Mouse (Mus musculus) C2C12 (cell line): Measurements from ENCODE around the gene Rpl11. TPM values are rescaled to one million over a fixed set of nuclear protein-coding genes. Genes with fewer than 3 reads are reported as not detected.

Experiments used
- H3K27me3 ChIP-seq: one replicate; pipeline ENCODE4 v1.6.1; 2011; ENCODE audit not compliant: control insufficient read depth, insufficient read depth, insufficient read length
- H3K36me3 ChIP-seq: one replicate; pipeline ENCODE4 v1.6.1; 2011; ENCODE audit not compliant: control insufficient read depth, insufficient read depth
- H3K4me3 ChIP-seq: one replicate; pipeline ENCODE4 v1.5.1; 2011; ENCODE audit warnings: mild to moderate bottlenecking, control low read depth; ENCODE audit not compliant: poor library complexity, insufficient read depth, severe bottlenecking
- H3K79me2 ChIP-seq: one replicate; pipeline ENCODE4 v1.6.1; 2011; ENCODE audit not compliant: control insufficient read depth, insufficient read depth
- H3K79me3 ChIP-seq: one replicate; pipeline ENCODE4 v1.6.1; 2011; ENCODE audit warnings: low read depth, control low read depth
- H3ac ChIP-seq: one replicate; pipeline ENCODE3; 2011; ENCODE audit warnings: low read depth; ENCODE audit not compliant: control insufficient read depth, insufficient read length
- CEBPB ChIP-seq: IDR thresholded peaks from one replicate; pipeline ENCODE4 v1.6.1; 2011; ENCODE audit warnings: low read depth, mild to moderate bottlenecking, control low read depth, moderate library complexity
- CTCF ChIP-seq: IDR thresholded peaks from one replicate; pipeline ENCODE4 v1.5.1; 2011; ENCODE audit not compliant: control insufficient read depth, insufficient read depth, insufficient read length
- FOSL1 ChIP-seq: IDR thresholded peaks from one replicate; pipeline ENCODE4 v1.8.0; 2011; ENCODE audit warnings: mild to moderate bottlenecking, low read length; ENCODE audit not compliant: poor library complexity, insufficient read depth, severe bottlenecking
- MAX ChIP-seq: IDR thresholded peaks from one replicate; pipeline ENCODE4 v1.6.1; 2011; ENCODE audit warnings: mild to moderate bottlenecking, control low read depth
- MYOD1 ChIP-seq: IDR thresholded peaks from one replicate; pipeline ENCODE4 v1.6.1; 2011; ENCODE audit warnings: low read depth; ENCODE audit not compliant: control insufficient read depth, insufficient read length
- MYOG ChIP-seq: IDR thresholded peaks from one replicate; pipeline ENCODE4 v1.6.1; 2011; ENCODE audit not compliant: control insufficient read depth, insufficient read length; ENCODE audit errors: extremely low read depth
- USF1 ChIP-seq: IDR thresholded peaks from one replicate; pipeline ENCODE4 v1.6.1; 2011; ENCODE audit warnings: low read depth, mild to moderate bottlenecking, control low read depth, moderate library complexity
- polyA plus RNA-seq: library from polyadenylated mRNA; unstranded; fragments of >200 nt; fragmentation: generic; extraction: Trizol; gene quantifications from one replicate; pipeline ENCODE4 v1.2.1, GENCODE M21; 2012; ENCODE audit warnings: missing spikeins

The Rpl11 gene
- polyA plus RNA-seq, 1 experiment = 2,415 TPM

DNA sequence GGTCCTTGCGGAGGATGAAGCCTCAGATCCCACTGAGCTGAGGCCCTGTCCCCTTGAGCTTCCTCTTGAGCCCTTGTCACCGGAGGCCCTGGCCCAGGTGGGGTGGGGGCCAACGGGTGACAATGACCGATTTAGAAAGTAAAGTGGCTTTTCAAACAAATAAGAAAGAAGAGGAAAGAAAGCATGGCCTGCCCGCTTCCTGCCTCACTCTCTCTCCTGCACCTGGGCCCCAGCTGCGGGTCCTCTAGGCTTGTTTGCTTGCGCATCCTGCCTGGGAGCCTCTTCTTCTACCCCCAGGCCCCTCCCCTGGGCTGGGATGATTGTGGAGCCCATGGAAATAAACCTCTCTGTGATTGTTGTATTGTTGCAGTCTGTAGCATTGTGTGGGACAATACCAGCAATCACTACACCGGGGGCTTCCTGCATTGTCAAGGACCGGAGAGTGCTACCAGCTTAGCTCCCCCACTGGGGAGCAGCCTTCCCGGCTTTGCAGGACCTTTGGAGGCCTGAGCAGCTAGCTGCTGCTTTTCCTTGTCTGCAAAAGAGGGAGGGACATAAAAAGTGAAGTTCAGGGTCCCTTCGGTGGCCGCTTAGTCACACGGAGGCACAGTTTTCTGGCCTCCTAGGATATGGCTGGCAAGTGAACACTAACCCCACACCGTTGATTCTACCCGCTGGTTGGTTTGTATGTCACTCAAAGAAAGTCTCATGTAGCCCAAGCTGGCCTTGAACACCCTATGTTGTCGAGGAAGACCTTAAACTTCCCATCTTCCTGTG is 35.9 kb upstream of the Rpl11 start:
- Histone ChIP-seq H3K79me3 (no peaks in the 10 kb centered on the region), H3K27me3 (no peaks in the 10 kb centered on the region), H3K36me3 (no peaks in the 10 kb centered on the region), H3K4me3 (no peak overlapping the region), H3K79me2 (no peaks in the 10 kb centered on the region), H3ac (no peak overlapping the region)
- TF ChIP-seq FOSL1 (no peak), CEBPB (no peak), CTCF (no peak), USF1 (no peak), MYOG (no peak), MAX (no peak), MYOD1 (no peak)

DNA sequence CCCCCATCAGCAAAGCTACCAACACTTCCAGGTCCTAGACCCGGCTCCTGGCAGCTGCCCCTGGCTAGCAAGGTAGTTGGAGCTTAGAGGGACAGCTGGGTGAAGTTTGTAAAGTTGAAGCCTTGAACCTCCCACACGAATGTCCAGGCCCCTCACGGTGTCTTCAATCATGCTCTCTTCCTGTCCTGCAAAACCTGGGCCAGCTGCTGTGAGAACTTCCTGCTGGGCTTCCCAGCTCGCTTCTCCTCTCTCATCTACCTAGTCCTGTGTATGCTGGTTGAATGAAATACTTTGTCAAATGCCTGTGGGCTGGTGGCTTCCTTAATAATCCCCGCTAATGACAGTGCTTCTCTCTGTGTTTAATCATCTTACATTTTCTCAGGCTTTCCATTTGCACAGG is 35.1 kb upstream of the Rpl11 start:
- Histone ChIP-seq H3K4me3 (no peak overlapping the region), H3K36me3 (no peaks in the 10 kb centered on the region), H3K79me3 (no peaks in the 10 kb centered on the region), H3ac (no peak overlapping the region), H3K79me2 (no peaks in the 10 kb centered on the region), H3K27me3 (no peaks in the 10 kb centered on the region)
- TF ChIP-seq CTCF (no peak), MAX (no peak), FOSL1 (no peak), USF1 (no peak), CEBPB (no peak), MYOD1 (no peak), MYOG (no peak)

- H3K4me3 ChIP-seq = no peak overlapping the region
- H3K79me2 ChIP-seq = no peaks in the 10 kb centered on the region
- no peaks in the 10 kb centered on the region for H3K27me3 ChIP-seq
- no peak overlapping the region for H3ac ChIP-seq
- H3K36me3 ChIP-seq = no peaks in the 10 kb centered on the region
- no peak for TF ChIP-seq MYOG
- TF ChIP-seq FOSL1 = no peak
- TF ChIP-seq CEBPB = no peak
- no peaks in the 10 kb centered on the region for H3K79me3 ChIP-seq
Measured at GRCm38 (mm10) chr4:136087261-136087660, 34.0 kb upstream of the Rpl11 start.

GRCm38 (mm10) chr4:136084840-136085239 is 31.6 kb upstream of the Rpl11 start:
- Histone ChIP-seq H3K36me3 (no peaks in the 10 kb centered on the region), H3ac (no peak overlapping the region), H3K4me3 (no peak overlapping the region), H3K27me3 (no peaks in the 10 kb centered on the region), H3K79me3 (no peaks in the 10 kb centered on the region), H3K79me2 (no peaks in the 10 kb centered on the region)
- TF ChIP-seq MYOG (no peak), MAX (no peak)

DNA sequence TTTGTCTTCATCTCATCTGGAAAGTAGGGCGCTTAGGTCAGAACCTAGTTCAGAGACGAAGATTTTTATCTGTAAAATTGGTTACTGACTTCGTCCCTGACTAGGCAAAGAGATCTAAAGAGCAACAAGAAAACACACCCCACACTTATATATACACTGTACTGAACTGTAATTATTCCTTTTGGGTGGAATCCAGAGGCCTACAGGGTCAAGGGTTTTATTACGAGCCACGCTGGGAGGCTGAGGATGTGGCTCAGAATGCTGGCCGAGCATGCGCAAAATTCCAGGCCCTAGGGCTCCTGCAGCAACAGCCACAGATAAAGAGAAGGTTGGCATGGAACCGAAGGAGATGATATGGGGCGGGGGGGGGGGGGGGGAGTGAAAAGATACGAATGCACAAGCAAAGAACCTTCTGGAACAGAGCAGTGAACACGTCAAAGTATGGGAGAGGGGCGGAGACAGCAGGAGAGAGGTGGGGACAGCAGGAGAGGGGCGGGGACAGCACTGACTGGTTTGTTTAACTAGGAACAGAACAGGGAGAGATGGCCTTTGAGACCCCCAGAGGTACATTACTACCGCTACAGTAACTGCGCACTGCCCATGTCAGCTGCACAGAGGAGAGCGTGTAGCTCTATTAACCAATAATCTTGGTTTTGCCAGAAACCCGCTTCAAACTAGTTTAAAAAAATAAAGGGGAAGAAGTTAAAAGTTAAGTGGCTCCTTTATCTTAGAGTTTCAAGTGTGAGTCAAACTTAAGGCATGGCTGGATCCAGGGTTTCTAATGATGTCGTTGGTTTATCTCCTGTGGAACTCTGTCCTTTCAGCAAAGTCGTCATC is 30.3 kb upstream of the Rpl11 start:
- no peak overlapping the region for H3K4me3 ChIP-seq
- H3K27me3 ChIP-seq = no peaks in the 10 kb centered on the region
- no peak for TF ChIP-seq MAX
- no peak for TF ChIP-seq CEBPB
- no peak for TF ChIP-seq USF1
- TF ChIP-seq MYOG = no peak
- H3K79me2 ChIP-seq = no peaks in the 10 kb centered on the region
- H3ac ChIP-seq = no peak overlapping the region
- no peaks in the 10 kb centered on the region for H3K79me3 ChIP-seq
- H3K36me3 ChIP-seq = no peaks in the 10 kb centered on the region

DNA sequence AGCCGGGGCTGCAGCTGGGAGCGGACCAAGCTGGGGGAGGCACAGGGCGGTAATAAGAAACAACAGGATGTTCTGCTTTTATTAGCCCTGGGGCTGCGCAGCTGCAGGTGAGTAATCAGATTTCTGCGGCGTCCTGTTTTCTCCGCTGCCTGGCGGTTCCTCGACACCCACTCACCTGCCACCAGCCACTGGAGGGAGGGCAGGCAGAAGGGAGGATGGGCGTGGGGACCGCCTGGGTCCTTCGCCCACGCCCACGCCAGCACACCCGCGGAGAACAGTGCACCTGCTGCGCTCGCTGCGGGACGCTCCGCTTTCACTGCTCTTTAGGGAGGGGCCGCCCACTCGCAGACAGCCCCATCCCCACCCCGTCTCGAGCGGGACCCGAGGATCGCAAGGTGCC is 28.5 kb upstream of the Rpl11 start:
- no peaks in the 10 kb centered on the region for H3K36me3 ChIP-seq
- H3K79me3 ChIP-seq = no peaks in the 10 kb centered on the region
- no peak overlapping the region for H3ac ChIP-seq
- TF ChIP-seq FOSL1 (no peak), MAX (no peak), CTCF (no peak), MYOG (no peak), CEBPB (no peak), MYOD1 (no peak), USF1 (no peak)
- no peaks in the 10 kb centered on the region for H3K27me3 ChIP-seq
- no peak overlapping the region for H3K4me3 ChIP-seq
- H3K79me2 ChIP-seq = no peaks in the 10 kb centered on the region
